Mouse (Mus musculus): ENCODE data around the gene Rgs7.

Rgs7 gene

GRCm38 (mm10) chr1:175028267-175028666 lies 464.0 kb downstream of the Rgs7 start:
- no peak for DNase-seq (ENCODE audit: low spot score in 2 of 2)

- no peak for DNase-seq (ENCODE audit: low spot score in 2 of 2)
Measured at GRCm38 (mm10) chr1:175025781-175026309, 466.5 kb downstream of the Rgs7 start.

GRCm38 (mm10) chr1:175024136-175024535 lies 468.2 kb downstream of the Rgs7 start:
- DNase-seq (ENCODE audit: low spot score in 2 of 2): no peak
